Mouse (Mus musculus): ENCODE measurements around the gene Midn.

- no peak for TF ChIP-seq CTCF (IDR thresholded peaks at IDR 0.05; ENCODE audit: low read depth, low read length)
- no peak for TF ChIP-seq POLR2A (IDR thresholded peaks at IDR 0.05; ENCODE audit: insufficient read depth, low read length)
Measured at GRCm38 (mm10) chr10:80117736-80118135, 30.3 kb upstream of the Midn start.
